In the genomic region with DNA sequence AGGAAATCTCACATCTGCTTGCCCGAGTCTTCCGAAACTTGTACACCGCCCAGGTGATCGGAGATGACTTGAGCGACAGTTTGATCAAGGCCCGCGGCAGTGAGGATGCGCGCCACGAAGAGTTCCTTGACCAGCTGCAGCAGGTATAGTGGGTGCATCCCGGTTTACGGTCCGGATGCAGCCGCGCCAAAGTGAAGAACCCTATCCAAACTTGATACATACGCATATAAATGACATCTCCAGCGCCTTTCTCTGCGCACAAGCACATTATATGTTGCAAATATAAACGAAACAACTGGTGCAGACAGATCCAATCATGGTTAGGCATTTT, we compare ENCODE assay signal across 8 mouse cellular contexts. TPM values are rescaled to one million over a fixed set of nuclear protein-coding genes. Genes with fewer than 3 reads are reported as not detected.
A peak's percentile ranks its signal among the peaks of the same experiment; 100 is the strongest.
DNase-seq lines count a peak whose midpoint lies in the region; ATAC-seq and TF ChIP-seq lines count a peak whose summit lies in the region.

No protein-coding gene starts in this region.

- no peak for DNase-seq in kidney, adult 2 months
- DNase-seq in kidney, postnatal 25 days: no peak
- peak; percentile 35 for DNase-seq in hindbrain, embryonic 14.5 days (ENCODE audit: low spot score)
- DNase-seq in midbrain, embryonic 14.5 days: no peak
- DNase-seq in layer of hippocampus, adult 8-10 months (ENCODE audit: low spot score in 2 of 2): no peak
- DNase-seq in layer of hippocampus, adult 9-11 months: no peak
- no peak for DNase-seq in spleen, postnatal 10 days (ENCODE audit: low spot score in 2 of 2)

- no peaks in the 10 kb centered on the region for H3K36me3 ChIP-seq in kidney, adult 2 months (ENCODE audit: control insufficient read depth, insufficient read depth, low read length)
- no peaks in the 10 kb centered on the region for H3K36me3 ChIP-seq in hindbrain, embryonic 14.5 days (replicated peaks; ENCODE audit: control insufficient read depth, insufficient read depth)
- no peaks in the 10 kb centered on the region for H3K36me3 ChIP-seq in midbrain, embryonic 14.5 days (ENCODE audit: control insufficient read depth, insufficient read depth, low read length)

- peaks cover 4% of the 10 kb centered on the region; the same call in 1 of the 2 replicates for H3K4me1 ChIP-seq in kidney, adult 2 months (ENCODE audit: control insufficient read depth, insufficient read depth, low read length)
- H3K4me1 ChIP-seq in bone marrow macrophage, adult 2 months (ENCODE audit: control insufficient read depth, insufficient read depth, low read length): peaks cover 3% of the 10 kb centered on the region
- peaks cover 11% of the 10 kb centered on the region; the same call in 1 of the 2 replicates for H3K4me1 ChIP-seq in hindbrain, embryonic 14.5 days (replicated peaks; ENCODE audit: control insufficient read depth, insufficient read depth, low read length)
- 0 out of 2 replicates have a peak, but pooled peaks cover 6% of the 10 kb centered on the region for H3K4me1 ChIP-seq in midbrain, embryonic 14.5 days (ENCODE audit: control insufficient read depth, insufficient read depth, low read length)

- no peaks in the 10 kb centered on the region for H3K9me3 ChIP-seq in hindbrain, embryonic 14.5 days (ENCODE audit: control insufficient read depth, low read length)
- no peaks in the 10 kb centered on the region for H3K9me3 ChIP-seq in midbrain, embryonic 14.5 days (ENCODE audit: control insufficient read depth, low read length)

- peak overlapping the region; percentile 50 for H3K9ac ChIP-seq in hindbrain, embryonic 14.5 days
- peak overlapping the region; percentile 45; the same call in 1 of the 2 replicates for H3K9ac ChIP-seq in midbrain, embryonic 14.5 days (replicated peaks; ENCODE audit: low read length)

- H3K4me2 ChIP-seq in hindbrain, embryonic 14.5 days (replicated peaks): peak overlapping the region; percentile 72
- H3K4me2 ChIP-seq in midbrain, embryonic 14.5 days (ENCODE audit: low read length): peak overlapping the region; percentile 70

- TF ChIP-seq CTCF in kidney, adult 2 months (conservative IDR thresholded peaks at IDR 0.05; ENCODE audit: insufficient read depth, insufficient read length, low read depth, low read length): no peak
- no peak for TF ChIP-seq CTCF in bone marrow macrophage, adult 2 months (IDR thresholded peaks at IDR 0.05; ENCODE audit: low read depth, low read length)

- H3K27me3 ChIP-seq in kidney, adult 2 months (replicated peaks; ENCODE audit: control insufficient read depth, insufficient read depth, low read length): no peaks in the 10 kb centered on the region
- H3K27me3 ChIP-seq in hindbrain, embryonic 14.5 days (ENCODE audit: control insufficient read depth, insufficient read depth, low read length): peaks cover 9% of the 10 kb centered on the region; the same call in 1 of the 2 replicates
- H3K27me3 ChIP-seq in midbrain, embryonic 14.5 days (ENCODE audit: control insufficient read depth, insufficient read depth, low read length): 0 out of 2 replicates have a peak, but pooled peaks cover 4% of the 10 kb centered on the region

- WGBS in kidney, adult 2 months: 3% methylated on average over 19 of the region's 19 CpGs
- 2% methylated on average over 19 of the region's 19 CpGs for WGBS in hindbrain, embryonic 14.5 days
- 3% methylated on average over 19 of the region's 19 CpGs for WGBS in midbrain, embryonic 14.5 days

- no peak for TF ChIP-seq POLR2A in kidney, adult 2 months (IDR thresholded peaks at IDR 0.05; ENCODE audit: low read depth, low read length)
- no peak for TF ChIP-seq POLR2A in bone marrow macrophage, adult 2 months (IDR thresholded peaks at IDR 0.05; ENCODE audit: borderline replicate concordance, low read depth, low read length)

- no peak for ATAC-seq in hindbrain, embryonic 14.5 days (ENCODE audit: low FRiP score)
- peak; percentile 12; the same call in 1 of the 2 replicates for ATAC-seq in midbrain, embryonic 14.5 days (ENCODE audit: low FRiP score, low TSS enrichment)

- H3K4me3 ChIP-seq in kidney, adult 2 months (ENCODE audit: insufficient read depth, low read depth, low read length): peak overlapping the region; percentile 63
- H3K4me3 ChIP-seq in bone marrow macrophage, adult 2 months (ENCODE audit: insufficient read depth, low read length): peak overlapping the region; percentile 70
- peak overlapping the region; percentile 70 for H3K4me3 ChIP-seq in hindbrain, embryonic 14.5 days (replicated peaks; ENCODE audit: low read length)
- peak overlapping the region; percentile 64 for H3K4me3 ChIP-seq in midbrain, embryonic 14.5 days (replicated peaks; ENCODE audit: low read depth, low read length)

- H3K27ac ChIP-seq in kidney, adult 2 months (ENCODE audit: insufficient read depth, low read depth, low read length): no peak overlapping the region
- H3K27ac ChIP-seq in bone marrow macrophage, adult 2 months (ENCODE audit: insufficient read depth, low read depth, low read length): no peak overlapping the region
- no peak overlapping the region for H3K27ac ChIP-seq in hindbrain, embryonic 14.5 days
- no peak overlapping the region for H3K27ac ChIP-seq in midbrain, embryonic 14.5 days (replicated peaks; ENCODE audit: low read depth, low read length)

RNA-seq across cellular contexts. Expression of gene Dlec1, which starts 0.5 kb away (rescaled TPM):
- 30.3 and 38.7 TPM in 2 replicates for polyA plus RNA-seq in kidney, adult 2 months (2012; rRNA removed)
- not detected in 2 replicates for polyA plus RNA-seq in bone marrow macrophage, adult 2 months (2012; ENCODE audit: insufficient read depth, insufficient read length, missing spikeins)
- polyA plus RNA-seq in hindbrain, embryonic 14.5 days (2014; fragmentation: Nextera tagmentation; extraction: Ambion mirVana): 1.3 and 1.7 TPM in 2 replicates
- 0.27 and 1.2 TPM in 2 replicates for polyA plus RNA-seq in midbrain, embryonic 14.5 days (2014; fragmentation: Nextera tagmentation; extraction: Ambion mirVana)
- total RNA-seq in layer of hippocampus, adult 8-10 months (2022): 10 to 100 TPM in 1 of 4 experiments, 1 to 10 TPM in 3; 2.9 to 10.3 (median 3.9) TPM

RNA-seq across cellular contexts. Expression of gene Plcd1, which starts 9.4 kb away (rescaled TPM):
- 11.3 and 11.8 TPM in 2 replicates for polyA plus RNA-seq in kidney, adult 2 months (2012; rRNA removed)
- polyA plus RNA-seq in bone marrow macrophage, adult 2 months (2012; ENCODE audit: insufficient read depth, insufficient read length, missing spikeins): 1.7 and 1.8 TPM in 2 replicates
- 15.9 and 16.7 TPM in 2 replicates for polyA plus RNA-seq in hindbrain, embryonic 14.5 days (2014; fragmentation: Nextera tagmentation; extraction: Ambion mirVana)
- 13.6 and 17.0 TPM in 2 replicates for polyA plus RNA-seq in midbrain, embryonic 14.5 days (2014; fragmentation: Nextera tagmentation; extraction: Ambion mirVana)
- total RNA-seq in layer of hippocampus, adult 8-10 months (2022): 10 to 100 TPM in 3 of 4 experiments, 1 to 10 TPM in 1; 9.7 to 13.7 (median 12.2) TPM

RNA-seq across cellular contexts. Expression of gene Vill, which starts 50.2 kb away (rescaled TPM):
- 48.5 and 73.9 TPM in 2 replicates for polyA plus RNA-seq in kidney, adult 2 months (2012; rRNA removed)
- polyA plus RNA-seq in bone marrow macrophage, adult 2 months (2012; ENCODE audit: insufficient read depth, insufficient read length, missing spikeins): 40.4 and 43.1 TPM in 2 replicates
- polyA plus RNA-seq in hindbrain, embryonic 14.5 days (2014; fragmentation: Nextera tagmentation; extraction: Ambion mirVana): 3.1 and 4.4 TPM in 2 replicates
- 2.1 and 2.6 TPM in 2 replicates for polyA plus RNA-seq in midbrain, embryonic 14.5 days (2014; fragmentation: Nextera tagmentation; extraction: Ambion mirVana)
- total RNA-seq in layer of hippocampus, adult 8-10 months (2022): 1 to 10 TPM in 3 of 4 experiments, under 1 TPM in 1; 0.99 to 4.4 (median 3.1) TPM

RNA-seq across cellular contexts. Expression of gene Acaa1b, which starts 54.1 kb away (rescaled TPM):
- 417 and 424 TPM in 2 replicates for polyA plus RNA-seq in kidney, adult 2 months (2012; rRNA removed)
- polyA plus RNA-seq in bone marrow macrophage, adult 2 months (2012; ENCODE audit: insufficient read depth, insufficient read length, missing spikeins): not detected in 2 replicates
- polyA plus RNA-seq in hindbrain, embryonic 14.5 days (2014; fragmentation: Nextera tagmentation; extraction: Ambion mirVana): 2.2 and 3.9 TPM in 2 replicates
- 1.2 and 2.8 TPM in 2 replicates for polyA plus RNA-seq in midbrain, embryonic 14.5 days (2014; fragmentation: Nextera tagmentation; extraction: Ambion mirVana)
- 1 to 10 TPM in 3 of 4 experiments, under 1 TPM in 1; 1.00 to 2.0 (median 1.5) TPM for total RNA-seq in layer of hippocampus, adult 8-10 months (2022)

RNA-seq across cellular contexts. Expression of gene Gm47289, which starts 56.2 kb away (rescaled TPM):
- 0.03 TPM in 1 of 2 replicates, not detected in the other for polyA plus RNA-seq in kidney, adult 2 months (2012; rRNA removed)
- not detected in 2 replicates for polyA plus RNA-seq in bone marrow macrophage, adult 2 months (2012; ENCODE audit: insufficient read depth, insufficient read length, missing spikeins)
- polyA plus RNA-seq in hindbrain, embryonic 14.5 days (2014; fragmentation: Nextera tagmentation; extraction: Ambion mirVana): not detected in 2 replicates
- not detected in 2 replicates for polyA plus RNA-seq in midbrain, embryonic 14.5 days (2014; fragmentation: Nextera tagmentation; extraction: Ambion mirVana)
- not detected for total RNA-seq in layer of hippocampus, adult 8-10 months (2022)

Comparison
In these comparisons a context has a peak if more than half of its experiments do, and no peak if none do; other contexts are left out.
1. RNA of gene Dlec1, which starts 0.5 kb away (polyA plus RNA-seq): 30.3 to 38.7 TPM in kidney, adult 2 months; 1.3 to 1.7 TPM in hindbrain, embryonic 14.5 days, 0.27 to 1.2 TPM in midbrain, embryonic 14.5 days and not detected in bone marrow macrophage, adult 2 months; every median in the first group is over 10 times any median in the second.
2. Peak in every context shown above with its lines, with median percentiles within 50 percentile points of each other: H3K4me3 ChIP-seq.